Mouse (Mus musculus) heart, embryonic 11.5 days (tissue): ENCODE measurements around the gene Ptpa. TPM values are rescaled to one million over a fixed set of nuclear protein-coding genes. Genes with fewer than 3 reads are reported as not detected.

Experiments used
- ATAC-seq: fragments of 200-750 bp; cut with Nextera tagmentation; replicated peaks from 2 replicates; pipeline ENCODE4 v1.8.0; 2017; ENCODE audit warnings: moderate library complexity; ENCODE audit not compliant: insufficient number of reproducible peaks, low FRiP score, low TSS enrichment
- H3K27ac ChIP-seq: fragments of 300-500 bp; sonication (generic); 2 replicates; pipeline ENCODE4 v1.5.1; 2014; ENCODE audit warnings: mild to moderate bottlenecking, low read depth, low read length
- H3K27me3 ChIP-seq: fragments of 300-500 bp; sonication (generic); 2 replicates; pipeline ENCODE4 v1.6.1; 2014; ENCODE audit warnings: mild to moderate bottlenecking, low read length, mixed read lengths; ENCODE audit not compliant: control insufficient read depth, insufficient read depth
- H3K36me3 ChIP-seq: fragments of 300-500 bp; sonication (generic); 2 replicates; pipeline ENCODE4 v1.6.1; 2014; ENCODE audit warnings: mild to moderate bottlenecking, low read length, moderate library complexity, mixed read lengths; ENCODE audit not compliant: control insufficient read depth, insufficient read depth
- H3K4me1 ChIP-seq: fragments of 300-500 bp; sonication (generic); 2 replicates; pipeline ENCODE4 v1.6.1; 2014; ENCODE audit warnings: low read length; ENCODE audit not compliant: control insufficient read depth, insufficient read depth
- H3K4me2 ChIP-seq: fragments of 300-500 bp; sonication (generic); 2 replicates; pipeline ENCODE4 v1.6.1; 2014; ENCODE audit warnings: mild to moderate bottlenecking, moderate library complexity
- H3K4me3 ChIP-seq: fragments of 300-500 bp; sonication (generic); 2 replicates; pipeline ENCODE4 v1.5.1; 2014; ENCODE audit warnings: low read depth, low read length
- H3K9ac ChIP-seq: fragments of 300-500 bp; sonication (generic); 2 replicates; pipeline ENCODE4 v1.6.1; 2014; ENCODE audit warnings: mild to moderate bottlenecking, low read depth, low read length, moderate library complexity
- H3K9me3 ChIP-seq: fragments of 300-500 bp; sonication (generic); replicated peaks from 2 replicates; pipeline ENCODE4 v1.6.1; 2016; ENCODE audit warnings: low read length; ENCODE audit not compliant: control insufficient read depth
- WGBS: fragments of 180-500 bp; shearing (Covaris S2); extraction: QIAGEN DNeasy Blood & Tissue Kit; methylation state at CpG from one replicate; pipeline ENCODE4 v1.1.7; 2014; ENCODE audit not compliant: insufficient replicate concordance; 5-methylcytosine and 5-hydroxymethylcytosine counted together
- polyA plus RNA-seq: library from polyadenylated mRNA; unstranded; fragments of >200 nt; fragmentation: Nextera tagmentation; extraction: Ambion mirVana; gene quantifications from 2 replicates; pipeline ENCODE4 v1.2.1, GENCODE M21; 2014

Gene Ptpa
- polyA plus RNA-seq, 1 experiment from 2014 or later: 63.5 TPM

DNA sequence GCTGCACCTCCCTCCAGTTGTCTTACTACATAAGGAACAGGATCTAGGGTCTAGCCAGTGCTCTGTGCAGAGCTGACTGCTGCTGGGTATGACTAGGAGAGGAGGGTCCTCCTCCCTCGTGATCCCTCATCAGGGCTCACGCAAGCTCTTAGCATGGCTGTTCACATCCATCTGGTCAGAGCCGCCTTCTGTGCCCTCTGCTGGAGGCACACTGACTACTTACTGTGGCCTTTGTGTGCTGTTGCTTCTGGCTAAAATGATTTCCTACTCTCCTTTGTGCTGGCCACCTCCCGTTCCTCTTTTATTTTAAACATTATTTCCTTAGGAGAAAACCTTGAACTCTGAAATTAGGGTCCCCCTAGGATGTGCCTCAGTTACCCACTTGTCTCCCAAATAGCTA lies 21.0 kb downstream of the Ptpa start:
- Histone ChIP-seq H3K27me3 (no peaks in the 10 kb centered on the region), H3K4me2 (no peak overlapping the region), H3K9me3 (no peaks in the 10 kb centered on the region), H3K4me1 (peaks cover 27% of the 10 kb centered on the region), H3K27ac (no peak overlapping the region), H3K4me3 (no peak overlapping the region), H3K9ac (no peak overlapping the region), H3K36me3 (peaks cover 40% of the 10 kb centered on the region)
- ATAC-seq: no peak
- WGBS: 90% methylated on average over 4 of the region's 4 CpGs

DNA sequence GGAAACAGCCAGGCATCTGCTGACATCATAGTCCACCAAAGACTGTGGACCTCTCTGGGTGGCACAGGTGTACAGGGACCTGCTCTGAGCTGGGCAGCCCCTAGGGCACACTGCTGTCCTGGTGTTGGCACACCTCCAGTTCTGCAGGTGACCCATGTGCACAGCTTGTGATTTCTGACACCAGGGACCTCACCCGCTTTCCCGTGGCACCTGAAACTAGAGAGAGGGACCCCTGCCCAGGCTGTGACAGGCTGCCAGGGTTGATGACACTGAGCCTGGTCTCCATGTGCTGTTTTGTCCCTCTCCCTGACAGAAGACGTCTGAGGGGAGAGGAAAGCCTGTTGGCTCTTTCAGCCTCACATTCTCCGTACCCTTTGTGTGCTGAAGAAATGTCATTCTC lies 22.0 kb downstream of the Ptpa start:
- no peak for ATAC-seq

DNA sequence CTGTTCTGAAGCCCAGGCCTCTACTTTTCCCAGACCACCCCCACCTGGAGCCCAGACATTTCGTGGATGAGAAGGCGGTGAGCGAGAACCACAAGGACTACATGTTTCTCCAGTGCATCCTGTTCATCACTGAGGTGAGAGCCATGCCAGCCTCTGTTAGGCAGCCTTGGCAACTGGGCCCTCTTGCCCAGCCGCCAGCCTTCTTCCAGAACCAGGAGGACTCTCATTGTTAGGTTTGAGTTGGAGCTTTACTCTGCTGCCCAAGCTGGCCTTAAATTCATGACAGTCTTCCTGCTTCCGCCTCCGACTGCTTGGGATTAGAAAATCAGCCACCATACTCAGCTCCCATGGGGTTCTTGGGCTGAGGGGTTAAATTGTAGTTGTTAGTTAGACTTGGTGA lies 23.8 kb downstream of the Ptpa start:
- Histone ChIP-seq H3K27me3 (no peaks in the 10 kb centered on the region), H3K9me3 (no peaks in the 10 kb centered on the region), H3K36me3 (peaks cover 24% of the 10 kb centered on the region), H3K4me2 (no peak overlapping the region), H3K9ac (peak overlapping the region; percentile 60), H3K4me1 (peaks cover 54% of the 10 kb centered on the region), H3K27ac (peak overlapping the region; percentile 100), H3K4me3 (no peak overlapping the region)
- 93% methylated on average over 6 of the region's 6 CpGs for WGBS
- ATAC-seq: no peak

More for the DNA sequence above, 22.0 kb downstream of the Ptpa start:
- Histone ChIP-seq H3K27ac (no peak overlapping the region), H3K9ac (no peak overlapping the region), H3K4me3 (no peak overlapping the region), H3K4me2 (no peak overlapping the region), H3K36me3 (peaks cover 40% of the 10 kb centered on the region), H3K27me3 (no peaks in the 10 kb centered on the region), H3K9me3 (no peaks in the 10 kb centered on the region), H3K4me1 (peaks cover 36% of the 10 kb centered on the region)
- WGBS: 97% methylated on average over 4 of the region's 4 CpGs

DNA sequence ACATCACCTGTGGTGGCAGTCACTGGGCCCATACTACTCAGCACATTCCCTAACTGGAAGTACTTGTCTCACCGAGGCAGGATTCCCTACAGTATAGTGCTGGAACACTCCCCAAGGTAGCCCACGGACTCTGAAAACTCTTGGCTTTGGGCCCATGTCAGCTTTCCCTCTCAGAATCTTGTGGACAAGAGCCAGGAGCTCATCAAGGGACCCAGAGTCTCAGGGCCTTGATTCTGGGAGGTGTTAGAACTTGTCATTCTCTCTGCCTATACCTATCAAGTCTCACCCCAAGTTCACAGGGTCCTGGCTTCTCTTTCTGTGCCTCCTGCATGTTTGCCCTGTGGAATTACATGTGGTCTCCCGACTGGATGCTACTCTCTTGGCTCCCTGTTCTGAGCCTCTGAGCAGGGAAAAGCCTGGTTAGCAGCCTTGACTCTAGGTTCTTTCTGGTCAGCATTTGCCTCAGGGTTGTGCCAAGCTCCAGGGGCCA lies 24.4 kb downstream of the Ptpa start:
- H3K9ac ChIP-seq: peak overlapping the region; percentile 89
- H3K4me3 ChIP-seq: no peak overlapping the region
- H3K27ac ChIP-seq: peak overlapping the region; percentile 100
- ATAC-seq: no peak
- H3K27me3 ChIP-seq: no peaks in the 10 kb centered on the region
- H3K9me3 ChIP-seq: no peaks in the 10 kb centered on the region
- peak overlapping the region; percentile 86 for H3K4me2 ChIP-seq
- peaks cover 60% of the 10 kb centered on the region for H3K4me1 ChIP-seq
- peaks cover 24% of the 10 kb centered on the region for H3K36me3 ChIP-seq
- WGBS: 33% methylated on average over 3 of the region's 3 CpGs

DNA sequence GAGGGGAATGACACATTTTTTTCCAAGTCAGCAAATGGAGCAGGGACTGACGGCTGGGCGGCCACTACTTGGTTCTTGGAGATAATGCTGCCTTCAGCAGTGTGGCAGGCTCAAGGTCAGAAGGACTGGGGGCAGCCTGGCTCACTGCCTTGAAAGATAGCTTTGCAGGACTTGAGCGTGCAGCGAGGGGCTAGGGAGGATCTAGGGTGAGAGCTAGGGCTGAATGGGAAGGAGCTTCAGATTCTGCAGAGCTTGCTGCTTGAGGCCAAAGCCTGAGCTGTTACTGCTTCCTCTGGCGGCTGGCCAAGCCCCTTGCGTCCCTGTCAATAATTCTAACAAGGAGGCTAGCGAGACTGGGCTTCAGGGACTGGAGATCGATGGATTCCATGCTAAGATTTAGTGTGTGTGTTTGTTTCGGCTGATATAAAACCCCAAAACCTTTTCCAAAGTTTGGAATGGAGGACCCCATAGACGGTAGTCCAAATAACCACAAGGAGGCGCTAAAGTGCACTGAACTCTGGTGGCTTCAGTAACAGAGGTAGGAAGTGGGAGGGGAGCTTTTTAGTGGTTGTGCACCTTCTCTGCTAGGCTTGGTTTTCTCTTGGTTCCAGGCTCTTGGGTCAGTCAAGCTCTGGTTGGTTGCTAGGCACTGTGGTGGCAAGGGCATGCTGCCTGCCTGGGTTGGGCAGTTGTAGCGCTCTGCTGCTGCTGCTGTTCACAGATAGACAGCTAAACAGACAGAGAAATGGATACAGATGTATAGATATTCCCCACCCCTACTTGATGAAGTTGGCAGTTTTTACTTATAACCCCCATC lies 25.1 kb downstream of the Ptpa start:
- Histone ChIP-seq H3K9me3 (no peaks in the 10 kb centered on the region), H3K4me2 (peak overlapping the region; percentile 86), H3K27ac (peak overlapping the region; percentile 100), H3K36me3 (peaks cover 24% of the 10 kb centered on the region), H3K4me3 (peak overlapping the region; percentile 25; the same call in 1 of the 2 replicates), H3K27me3 (no peaks in the 10 kb centered on the region), H3K4me1 (peaks cover 67% of the 10 kb centered on the region), H3K9ac (peak overlapping the region; percentile 89)
- WGBS: 11% methylated on average over 12 of the region's 12 CpGs
- ATAC-seq: peak; percentile 50

DNA sequence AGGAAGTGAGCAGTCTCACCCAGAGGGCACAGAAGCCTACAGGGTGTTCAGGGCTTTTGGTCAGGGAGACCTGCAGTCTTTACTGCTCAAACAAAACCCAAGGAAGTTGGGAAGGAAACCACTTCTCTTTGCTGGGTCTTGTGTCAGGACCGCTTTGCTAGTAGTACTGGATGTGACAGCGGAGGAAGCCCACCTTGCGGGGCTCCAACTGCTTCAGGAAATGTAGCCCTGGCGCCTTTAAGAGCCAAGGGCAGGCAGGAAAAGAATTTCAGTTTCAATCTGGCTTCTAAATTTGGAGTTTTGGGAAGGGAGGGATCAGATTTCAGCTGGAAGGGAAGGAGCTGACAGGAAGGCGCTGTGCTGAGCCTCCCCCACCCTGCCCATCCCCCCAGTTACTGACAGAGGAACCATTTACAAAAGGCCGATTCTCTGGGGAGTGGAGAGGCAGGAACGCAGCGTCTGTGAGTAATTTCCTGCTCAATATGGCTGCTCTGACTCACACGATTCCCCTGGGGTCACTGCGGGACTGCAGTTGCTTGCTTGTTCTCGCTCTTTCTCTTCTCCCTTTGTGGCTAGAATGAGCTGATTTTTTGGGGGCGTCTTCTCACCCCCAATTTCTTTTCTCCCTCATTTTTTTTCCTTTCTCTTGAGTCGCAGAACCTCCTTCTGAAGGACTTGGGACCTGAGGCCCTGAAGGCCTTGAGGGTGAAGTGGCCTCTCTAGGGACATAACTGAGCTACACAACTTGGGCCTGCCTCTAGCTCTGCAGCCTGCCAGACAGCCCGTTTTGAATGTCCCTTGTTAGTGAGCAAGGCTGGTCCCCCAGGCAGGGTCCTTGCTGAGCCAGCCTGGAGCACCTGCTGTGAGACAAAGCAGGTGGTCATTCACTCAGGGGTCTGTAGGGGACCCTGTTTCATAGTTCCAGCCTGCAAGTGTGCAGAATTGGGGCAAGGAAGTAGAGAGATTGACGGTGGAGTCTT lies 26.0 kb downstream of the Ptpa start:
- Histone ChIP-seq H3K4me1 (peaks cover 72% of the 10 kb centered on the region), H3K27ac (peak overlapping the region; percentile 100), H3K9me3 (no peaks in the 10 kb centered on the region), H3K36me3 (peaks cover 24% of the 10 kb centered on the region), H3K27me3 (no peaks in the 10 kb centered on the region), H3K9ac (peak overlapping the region; percentile 89), H3K4me3 (peak overlapping the region; percentile 41), H3K4me2 (peak overlapping the region; percentile 86)
- ATAC-seq: peak; percentile 57
- 8% methylated on average over 15 of the region's 15 CpGs for WGBS

DNA sequence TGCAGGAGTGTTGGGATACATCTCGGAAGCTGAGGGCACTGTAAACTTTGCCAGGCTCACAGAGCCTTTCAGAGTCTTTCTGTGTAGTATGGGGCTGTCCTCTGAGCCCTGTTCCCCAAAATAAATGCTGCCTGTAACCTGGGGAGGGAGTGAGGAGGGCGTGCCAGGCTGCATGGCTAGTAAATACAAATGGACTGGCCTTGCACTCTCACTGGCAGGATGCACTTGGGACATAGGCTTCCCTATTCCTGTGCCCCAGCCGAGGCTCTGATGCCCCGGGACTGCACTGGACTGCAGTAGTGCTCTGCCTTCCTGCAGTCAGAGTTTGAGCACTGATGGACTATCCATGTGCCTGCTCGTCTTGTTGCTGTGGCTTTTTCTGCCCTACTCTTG lies 26.7 kb downstream of the Ptpa start:
- Histone ChIP-seq H3K36me3 (peaks cover 26% of the 10 kb centered on the region), H3K27me3 (no peaks in the 10 kb centered on the region), H3K4me1 (peaks cover 74% of the 10 kb centered on the region), H3K27ac (peak overlapping the region; percentile 100), H3K4me3 (peak overlapping the region; percentile 41), H3K9me3 (no peaks in the 10 kb centered on the region), H3K4me2 (peak overlapping the region; percentile 86), H3K9ac (peak overlapping the region; percentile 89)
- 42% methylated on average over 5 of the region's 5 CpGs for WGBS
- ATAC-seq: no peak

DNA sequence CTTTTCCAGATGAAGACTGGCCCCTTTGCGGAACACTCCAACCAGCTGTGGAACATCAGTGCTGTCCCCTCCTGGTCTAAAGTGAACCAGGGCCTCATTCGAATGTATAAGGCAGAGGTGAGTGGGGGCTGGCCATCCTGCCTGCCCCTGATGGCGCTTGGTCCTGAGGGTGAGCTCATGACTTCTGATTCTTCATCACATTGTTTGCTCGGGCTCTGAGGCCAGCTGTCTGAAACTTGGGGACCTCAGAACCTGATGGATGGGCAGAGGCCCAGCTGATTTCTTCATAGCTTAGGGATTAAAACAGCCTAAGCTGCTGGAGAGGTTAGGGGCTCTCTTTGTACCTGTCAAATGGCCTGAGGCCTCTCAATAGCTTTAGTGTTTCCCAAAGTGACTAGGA lies 27.4 kb downstream of the Ptpa start:
- Histone ChIP-seq H3K9me3 (no peaks in the 10 kb centered on the region), H3K9ac (peak overlapping the region; percentile 89), H3K4me2 (peak overlapping the region; percentile 86), H3K36me3 (peaks cover 21% of the 10 kb centered on the region), H3K4me3 (no peak overlapping the region), H3K27me3 (no peaks in the 10 kb centered on the region), H3K27ac (peak overlapping the region; percentile 100), H3K4me1 (peaks cover 74% of the 10 kb centered on the region)
- no peak for ATAC-seq
- 51% methylated on average over 4 of the region's 4 CpGs for WGBS
